Mouse (Mus musculus): ENCODE measurements around the gene Trmt112. TPM values are rescaled to one million over a fixed set of nuclear protein-coding genes. Genes with fewer than 3 reads are reported as not detected.

Gene Trmt112
- 80.6 and 85.4 TPM in 2 replicates for total RNA-seq (2014; rRNA removed)
- polyA plus RNA-seq (2015; fragmentation: Nextera tagmentation; extraction: Ambion mirVana): 110 and 118 TPM in 2 replicates

- H3K4me1 ChIP-seq (ENCODE audit: insufficient read depth, low read length): peaks cover 9% of the 10 kb centered on the region
- peaks cover 56% of the 10 kb centered on the region for H3K36me3 ChIP-seq (ENCODE audit: insufficient read depth, low read length)
- under 1% methylated on average over 65 of the region's 65 CpGs for WGBS
- ATAC-seq (ENCODE audit: low FRiP score) (peak; percentile 93), DNase-seq (ENCODE audit: low spot score) (peak; percentile 99)
- peak; percentile 46 for TF ChIP-seq CTCF (IDR thresholded peaks at IDR 0.05)
- peak within 1 kb of the TSS; percentile 76 for H3K4me2 ChIP-seq (ENCODE audit: low read depth, low read length, poor library complexity, severe bottlenecking)
- peak within 1 kb of the TSS; percentile 93 for H3K27ac ChIP-seq (ENCODE audit: low read depth, low read length)
- H3K4me3 ChIP-seq (ENCODE audit: low read depth, low read length): peak within 1 kb of the TSS; percentile 58
- H3K9ac ChIP-seq (replicated peaks; ENCODE audit: low read length, poor library complexity, severe bottlenecking): peak within 1 kb of the TSS; percentile 72
- H3K27me3 ChIP-seq (ENCODE audit: insufficient read depth, low read length): no peaks in the 10 kb centered on the region
- H3K9me3 ChIP-seq (ENCODE audit: low read length): no peaks in the 10 kb centered on the region
These were observed at the start of gene Trmt112, which contains the start of gene Prdx5 for GRCm38 (mm10) chr19:6909507-6910289. TSS of gene Trmt112 (plus strand) at chr19:6909698. TSS of gene Prdx5 (minus strand) at chr19:6910106.

DNA sequence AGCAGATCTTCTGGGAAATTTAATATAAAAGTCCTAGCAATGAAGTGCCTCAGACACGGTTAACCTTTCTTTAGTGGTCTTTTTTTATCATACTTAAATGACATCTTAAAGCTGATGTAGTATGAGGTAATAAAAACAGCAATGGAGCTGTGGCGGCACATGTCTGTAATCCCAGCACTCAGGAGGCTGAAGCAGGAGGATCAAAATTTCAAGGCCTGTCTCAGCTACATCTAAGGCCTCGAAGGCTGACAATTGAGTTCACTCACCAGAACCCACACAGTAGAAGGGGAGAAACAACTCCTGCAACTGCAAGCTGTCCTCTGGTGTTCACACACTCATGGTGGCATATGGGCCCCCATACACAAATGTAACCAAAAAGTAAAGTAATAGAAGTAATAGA is 49.5 kb upstream of the Trmt112 start:
- ATAC-seq (ENCODE audit: low FRiP score) (no peak), DNase-seq (ENCODE audit: low spot score) (no peak)
- WGBS: 85% methylated on average over 3 of the region's 3 CpGs
- no peaks in the 10 kb centered on the region for H3K27me3 ChIP-seq (ENCODE audit: insufficient read depth, low read length)
- no peaks in the 10 kb centered on the region for H3K4me1 ChIP-seq (ENCODE audit: insufficient read depth, low read length)
- no peaks in the 10 kb centered on the region for H3K9me3 ChIP-seq (ENCODE audit: low read length)
- H3K36me3 ChIP-seq (ENCODE audit: insufficient read depth, low read length): no peaks in the 10 kb centered on the region
- H3K27ac ChIP-seq (ENCODE audit: low read depth, low read length): no peak overlapping the region
- TF ChIP-seq CTCF (IDR thresholded peaks at IDR 0.05): no peak
- no peak overlapping the region for H3K4me2 ChIP-seq (ENCODE audit: low read depth, low read length, poor library complexity, severe bottlenecking)
- no peak overlapping the region for H3K9ac ChIP-seq (replicated peaks; ENCODE audit: low read length, poor library complexity, severe bottlenecking)
- H3K4me3 ChIP-seq (ENCODE audit: low read depth, low read length): no peak overlapping the region

DNA sequence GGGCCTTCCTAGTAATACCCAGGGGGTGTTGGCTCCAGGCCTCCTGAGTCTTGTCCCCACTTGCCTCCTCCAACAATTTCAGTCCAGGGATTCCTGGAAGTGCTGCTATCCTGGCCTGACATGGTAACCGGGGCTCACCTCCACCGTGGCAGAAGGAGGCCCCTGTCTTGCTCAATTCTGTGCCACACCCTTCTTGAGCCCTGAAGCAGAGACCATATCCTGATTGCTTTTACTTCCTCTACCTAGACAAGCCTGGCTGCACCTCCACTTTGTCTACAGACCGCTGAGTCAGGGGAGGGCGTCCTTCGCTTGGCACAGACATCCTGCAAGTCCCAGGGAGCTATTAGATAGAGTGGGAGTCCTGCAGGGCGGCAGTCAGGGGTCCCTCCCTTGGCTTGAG is 48.8 kb upstream of the Trmt112 start:
- no peak overlapping the region for H3K4me3 ChIP-seq (ENCODE audit: low read depth, low read length)
- no peak overlapping the region for H3K9ac ChIP-seq (replicated peaks; ENCODE audit: low read length, poor library complexity, severe bottlenecking)
- no peaks in the 10 kb centered on the region for H3K4me1 ChIP-seq (ENCODE audit: insufficient read depth, low read length)
- ATAC-seq (ENCODE audit: low FRiP score) (no peak), DNase-seq (ENCODE audit: low spot score) (no peak)
- 81% methylated on average over 6 of the region's 6 CpGs for WGBS
- H3K4me2 ChIP-seq (ENCODE audit: low read depth, low read length, poor library complexity, severe bottlenecking): no peak overlapping the region
- H3K27ac ChIP-seq (ENCODE audit: low read depth, low read length): no peak overlapping the region
- H3K9me3 ChIP-seq (ENCODE audit: low read length): no peaks in the 10 kb centered on the region
- H3K27me3 ChIP-seq (ENCODE audit: insufficient read depth, low read length): no peaks in the 10 kb centered on the region
- TF ChIP-seq CTCF (IDR thresholded peaks at IDR 0.05): no peak
- no peaks in the 10 kb centered on the region for H3K36me3 ChIP-seq (ENCODE audit: insufficient read depth, low read length)

DNA sequence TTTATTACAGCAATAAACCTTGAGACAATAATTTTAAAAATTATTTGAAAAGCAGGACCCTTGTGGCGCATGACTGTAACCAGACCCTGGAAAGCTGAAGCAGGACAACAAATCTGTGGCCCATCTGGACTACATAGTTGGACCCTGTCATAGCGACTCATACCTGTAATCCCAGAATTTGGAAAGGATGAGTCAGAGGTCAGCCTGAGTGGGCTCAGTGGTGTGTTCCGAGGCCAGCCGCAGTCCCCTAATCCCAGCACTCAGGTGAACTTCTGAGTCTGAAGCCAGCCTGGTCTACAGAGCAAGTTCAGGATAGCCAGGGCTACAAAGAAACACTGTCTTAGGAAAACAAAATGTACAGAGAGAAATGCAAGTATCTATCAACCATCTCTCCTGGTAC is 48.0 kb upstream of the Trmt112 start:
- Histone ChIP-seq H3K27me3 (ENCODE audit: insufficient read depth, low read length) (no peaks in the 10 kb centered on the region), H3K9ac (replicated peaks; ENCODE audit: low read length, poor library complexity, severe bottlenecking) (no peak overlapping the region), H3K36me3 (ENCODE audit: insufficient read depth, low read length) (no peaks in the 10 kb centered on the region), H3K4me3 (ENCODE audit: low read depth, low read length) (no peak overlapping the region), H3K4me2 (ENCODE audit: low read depth, low read length, poor library complexity, severe bottlenecking) (no peak overlapping the region), H3K4me1 (ENCODE audit: insufficient read depth, low read length) (no peaks in the 10 kb centered on the region), H3K9me3 (ENCODE audit: low read length) (no peaks in the 10 kb centered on the region), H3K27ac (ENCODE audit: low read depth, low read length) (no peak overlapping the region)
- WGBS: 93% methylated on average over 4 of the region's 4 CpGs
- DNase-seq (ENCODE audit: low spot score): no peak
- ATAC-seq (ENCODE audit: low FRiP score): no peak
- TF ChIP-seq CTCF (IDR thresholded peaks at IDR 0.05): no peak

DNA sequence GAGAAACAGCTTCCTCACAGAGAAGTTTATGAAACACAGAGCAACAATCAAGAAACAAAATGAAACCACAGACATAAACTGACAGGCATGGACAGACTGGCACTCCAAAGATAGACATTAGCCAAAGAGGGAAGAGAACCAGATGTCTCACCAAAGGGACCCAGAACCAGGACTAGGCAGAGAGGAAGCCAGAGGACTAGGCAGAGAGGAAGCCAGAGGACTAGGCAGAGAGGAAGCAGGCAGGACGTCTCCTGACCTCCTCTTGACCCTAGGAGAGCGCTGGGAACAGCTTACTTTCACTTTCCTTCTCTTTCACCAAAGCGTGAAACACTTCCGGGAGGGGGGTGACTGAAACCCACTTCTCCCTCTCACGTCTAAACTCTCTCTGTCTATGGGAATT is 40.1 kb upstream of the Trmt112 start:
- H3K9ac ChIP-seq (replicated peaks; ENCODE audit: low read length, poor library complexity, severe bottlenecking): no peak overlapping the region
- no peak for TF ChIP-seq CTCF (IDR thresholded peaks at IDR 0.05)
- ATAC-seq (ENCODE audit: low FRiP score) (no peak), DNase-seq (ENCODE audit: low spot score) (no peak)
- no peaks in the 10 kb centered on the region for H3K9me3 ChIP-seq (ENCODE audit: low read length)
- no peaks in the 10 kb centered on the region for H3K36me3 ChIP-seq (ENCODE audit: insufficient read depth, low read length)
- WGBS: 20% methylated on average over 5 of the region's 5 CpGs
- no peak overlapping the region for H3K27ac ChIP-seq (ENCODE audit: low read depth, low read length)
- no peak overlapping the region for H3K4me3 ChIP-seq (ENCODE audit: low read depth, low read length)
- no peak overlapping the region for H3K4me2 ChIP-seq (ENCODE audit: low read depth, low read length, poor library complexity, severe bottlenecking)
- no peaks in the 10 kb centered on the region for H3K27me3 ChIP-seq (ENCODE audit: insufficient read depth, low read length)
- H3K4me1 ChIP-seq (ENCODE audit: insufficient read depth, low read length): no peaks in the 10 kb centered on the region

GRCm38 (mm10) chr19:6871574-6872271 is 37.8 kb upstream of the Trmt112 start:
- Histone ChIP-seq H3K27me3 (ENCODE audit: insufficient read depth, low read length) (no peaks in the 10 kb centered on the region), H3K4me2 (ENCODE audit: low read depth, low read length, poor library complexity, severe bottlenecking) (no peak overlapping the region), H3K27ac (ENCODE audit: low read depth, low read length) (no peak overlapping the region), H3K9ac (replicated peaks; ENCODE audit: low read length, poor library complexity, severe bottlenecking) (no peak overlapping the region), H3K4me1 (ENCODE audit: insufficient read depth, low read length) (no peaks in the 10 kb centered on the region), H3K36me3 (ENCODE audit: insufficient read depth, low read length) (no peaks in the 10 kb centered on the region), H3K4me3 (ENCODE audit: low read depth, low read length) (no peak overlapping the region), H3K9me3 (ENCODE audit: low read length) (no peaks in the 10 kb centered on the region)
- ATAC-seq (ENCODE audit: low FRiP score) (no peak), DNase-seq (ENCODE audit: low spot score) (no peak)
- peak; percentile 57 for TF ChIP-seq CTCF (IDR thresholded peaks at IDR 0.05)
- WGBS: 70% methylated on average over 5 of the region's 5 CpGs
